ENCODE assay signal across 25 mouse cellular contexts in genomic region chr5:77816759-77817280, GRCm38 (mm10).
DNase-seq lines count a peak whose midpoint lies in the region; ATAC-seq and TF ChIP-seq lines count a peak whose summit lies in the region.
"Had no signal": no experiment of that assay in that cellular context is flagged by ENCODE, and none has a peak within 500 bp of the region (broad histone marks: within the 10 kb centered on the region; RNA-seq: fewer than 3 reads in every experiment).

No protein-coding gene starts in this region.

- no peak for TF ChIP-seq POLR2A in brain, embryonic 14.5 days (IDR thresholded peaks at IDR 0.05; ENCODE audit: borderline replicate concordance, extremely low read depth, insufficient read depth, insufficient read length, poor library complexity, severe bottlenecking)
- TF ChIP-seq POLR2A in thymus, adult 2 months (IDR thresholded peaks at IDR 0.05; ENCODE audit: control insufficient read depth, extremely low read depth, insufficient read depth, low read length, poor library complexity): no peak

- H3K4me3 ChIP-seq in forebrain, embryonic 15.5 days: no peak overlapping the region
- H3K4me3 ChIP-seq in midbrain, embryonic 16.5 days (ENCODE audit: low read depth, low read length): no peak overlapping the region
- H3K4me3 ChIP-seq in thymus, adult 2 months (ENCODE audit: control insufficient read depth, insufficient read depth, low read length): no peak overlapping the region
- no peak overlapping the region for H3K4me3 ChIP-seq in neural tube, embryonic 15.5 days (replicated peaks)
- H3K4me3 ChIP-seq: embryonic facial prominence, embryonic 13.5 days; hindbrain, embryonic 13.5 days; left cerebral cortex, adult 2 months; neural tube, embryonic 13.5 days had no signal

- no peak overlapping the region for H3K4me2 ChIP-seq in forebrain, embryonic 15.5 days (replicated peaks)
- no peak overlapping the region for H3K4me2 ChIP-seq in midbrain, embryonic 16.5 days (ENCODE audit: low read length)
- H3K4me2 ChIP-seq in neural tube, embryonic 15.5 days: no peak overlapping the region
- H3K4me2 ChIP-seq: embryonic facial prominence, embryonic 13.5 days; heart, embryonic 11.5 days; hindbrain, embryonic 13.5 days; neural tube, embryonic 13.5 days had no signal

- intact Hi-C loops in heart, postnatal 36 days (cut with DNase I): no loop called here

- no peaks in the 10 kb centered on the region for H3K27me3 ChIP-seq in forebrain, embryonic 15.5 days
- no peaks in the 10 kb centered on the region; the same call in 1 of the 2 replicates for H3K27me3 ChIP-seq in midbrain, embryonic 16.5 days (ENCODE audit: control insufficient read depth, insufficient read depth, low read depth, low read length)
- no peaks in the 10 kb centered on the region for H3K27me3 ChIP-seq in thymus, adult 2 months (ENCODE audit: control insufficient read depth, insufficient read depth, low read length)
- H3K27me3 ChIP-seq in neural tube, embryonic 15.5 days (replicated peaks): no peaks in the 10 kb centered on the region
- H3K27me3 ChIP-seq: embryonic facial prominence, embryonic 13.5 days; hindbrain, embryonic 13.5 days; neural tube, embryonic 13.5 days had no signal

- WGBS in forebrain, embryonic 15.5 days: 36% methylated on average over 7 of the region's 7 CpGs
- 42% methylated on average over 7 of the region's 7 CpGs for WGBS in midbrain, embryonic 16.5 days
- WGBS in thymus, adult 2 months: 88% methylated on average over 7 of the region's 7 CpGs
- 57% methylated on average over 7 of the region's 7 CpGs for WGBS in neural tube, embryonic 15.5 days

- 0 out of 2 replicates have a peak, but pooled peaks cover 8% of the 10 kb centered on the region for H3K4me1 ChIP-seq in forebrain, embryonic 15.5 days
- H3K4me1 ChIP-seq in midbrain, embryonic 16.5 days (ENCODE audit: control insufficient read depth, insufficient read depth, low read length): no peaks in the 10 kb centered on the region; the same call in 1 of the 2 replicates
- H3K4me1 ChIP-seq in thymus, adult 2 months (replicated peaks; ENCODE audit: control insufficient read depth, insufficient read depth, low read length): no peaks in the 10 kb centered on the region
- no peaks in the 10 kb centered on the region for H3K4me1 ChIP-seq in neural tube, embryonic 15.5 days
- H3K4me1 ChIP-seq: embryonic facial prominence, embryonic 13.5 days had no signal

- peak; percentile 83 for DNase-seq in heart, adult 11 months
- DNase-seq in heart, postnatal 36 days: no peak
- DNase-seq in brain, embryonic 14.5 days (ENCODE audit: low read depth): peak; percentile 80
- no peak for DNase-seq in thymus, postnatal 0 days (ENCODE audit: low spot score)
- no peak for DNase-seq in thymus, adult 2 months
- DNase-seq: B cell, adult 2 months; cerebellum, adult 2 months; cerebellum, postnatal 36 days; heart, postnatal 10 days; kidney, adult 11 months; kidney, postnatal 25 days; layer of hippocampus, adult 9-11 months; left cerebral cortex, postnatal 4 days; liver; liver, postnatal 0 days; lung, postnatal 14 days; thymus, adult 18-20 months had no signal

- H3K9me3 ChIP-seq in forebrain, embryonic 15.5 days: no peaks in the 10 kb centered on the region
- H3K9me3 ChIP-seq in midbrain, embryonic 16.5 days (replicated peaks; ENCODE audit: control insufficient read depth, low read length, poor library complexity, severe bottlenecking): no peaks in the 10 kb centered on the region
- no peaks in the 10 kb centered on the region for H3K9me3 ChIP-seq in neural tube, embryonic 15.5 days (replicated peaks)
- H3K9me3 ChIP-seq: embryonic facial prominence, embryonic 13.5 days; hindbrain, embryonic 13.5 days; neural tube, embryonic 13.5 days had no signal

- no peak for TF ChIP-seq CTCF in brain, embryonic 14.5 days (IDR thresholded peaks at IDR 0.05; ENCODE audit: borderline replicate concordance, extremely low read depth, insufficient read depth, insufficient read length)
- no peak for TF ChIP-seq CTCF in thymus, adult 2 months (IDR thresholded peaks at IDR 0.05; ENCODE audit: borderline replicate concordance, control insufficient read depth, extremely low read depth, insufficient read depth, low read length, poor library complexity)

- no peaks in the 10 kb centered on the region for H3K36me3 ChIP-seq in forebrain, embryonic 15.5 days
- no peaks in the 10 kb centered on the region for H3K36me3 ChIP-seq in midbrain, embryonic 16.5 days (ENCODE audit: control insufficient read depth, insufficient read depth, low read length)
- no peaks in the 10 kb centered on the region for H3K36me3 ChIP-seq in thymus, adult 2 months (ENCODE audit: control insufficient read depth, insufficient read depth, low read length)
- no peaks in the 10 kb centered on the region for H3K36me3 ChIP-seq in neural tube, embryonic 15.5 days
- H3K36me3 ChIP-seq: embryonic facial prominence, embryonic 13.5 days; hindbrain, embryonic 13.5 days; neural tube, embryonic 13.5 days had no signal

- no peak overlapping the region for H3K9ac ChIP-seq in forebrain, embryonic 15.5 days (replicated peaks)
- H3K9ac ChIP-seq in midbrain, embryonic 16.5 days (ENCODE audit: low read depth, low read length): no peak overlapping the region
- no peak overlapping the region for H3K9ac ChIP-seq in neural tube, embryonic 15.5 days (replicated peaks)
- H3K9ac ChIP-seq: embryonic facial prominence, embryonic 13.5 days; hindbrain, embryonic 13.5 days; liver, postnatal 0 days; neural tube, embryonic 13.5 days had no signal

- ATAC-seq in forebrain, embryonic 15.5 days (replicated peaks): 0 out of 2 replicates have a peak, but pooled peaks have one; percentile 26
- ATAC-seq in midbrain, embryonic 16.5 days: peak; percentile 64
- no peak for ATAC-seq in neural tube, embryonic 15.5 days (ENCODE audit: low FRiP score)
- ATAC-seq: liver, postnatal 0 days had no signal

- H3K27ac ChIP-seq in forebrain, embryonic 15.5 days (replicated peaks): no peak overlapping the region
- no peak overlapping the region for H3K27ac ChIP-seq in midbrain, embryonic 16.5 days (ENCODE audit: low read length)
- H3K27ac ChIP-seq in thymus, adult 2 months (ENCODE audit: control insufficient read depth, insufficient read depth, low read length): no peak overlapping the region
- no peak overlapping the region for H3K27ac ChIP-seq in neural tube, embryonic 15.5 days (replicated peaks)
- H3K27ac ChIP-seq: embryonic facial prominence, embryonic 13.5 days; hindbrain, embryonic 13.5 days; left cerebral cortex, adult 2 months; neural tube, embryonic 13.5 days had no signal

Comparison
In these comparisons a context has a peak if more than half of its experiments do, and no peak if none do; other contexts are left out.
1. DNase-seq: peak in heart, adult 11 months (single experiment) and brain, embryonic 14.5 days (single experiment); none in heart, postnatal 36 days (0 of 2), thymus, postnatal 0 days (single experiment) and thymus, adult 2 months (single experiment).